Mouse (Mus musculus): Measurements from ENCODE around the gene Mvb12a. TPM values are rescaled to one million over a fixed set of nuclear protein-coding genes. Genes with fewer than 3 reads are reported as not detected.
"Not testable (repeated sequence)": the region's sequence is repeated elsewhere in the genome, so short reads cannot be mapped to it uniquely, and the experiment has no call there.

Gene Mvb12a
- polyA plus RNA-seq, 1 experiment from 2014 or later: 69.1 TPM

- H3K4me3 ChIP-seq (replicated peaks): peak overlapping the region; percentile 47
- WGBS: under 1% methylated on average over 61 of the region's 61 CpGs
- ATAC-seq (ENCODE audit: insufficient number of reproducible peaks, insufficient read depth, low FRiP score, low TSS enrichment, low read depth): peak; percentile 37; the same call in 1 of the 2 replicates
- H3K27me3 ChIP-seq: peaks cover 68% of the 10 kb centered on the region
- H3K36me3 ChIP-seq: no peaks in the 10 kb centered on the region
- no peak overlapping the region for H3K27ac ChIP-seq
- H3K9ac ChIP-seq (replicated peaks): peak overlapping the region; percentile 35; the same call in 1 of the 2 replicates
- no peaks in the 10 kb centered on the region for H3K9me3 ChIP-seq
- H3K4me1 ChIP-seq (replicated peaks): peaks cover 8% of the 10 kb centered on the region; the same call in 1 of the 2 replicates
- peak overlapping the region; percentile 75 for H3K4me2 ChIP-seq
Observed at GRCm38 (mm10) chr8:71507589-71508104, 35.1 kb upstream of the Mvb12a start.

- H3K4me2 ChIP-seq: peak overlapping the region; percentile 5
- H3K9me3 ChIP-seq: no peaks in the 10 kb centered on the region
- H3K27me3 ChIP-seq: peaks cover 68% of the 10 kb centered on the region
- H3K36me3 ChIP-seq: no peaks in the 10 kb centered on the region
- no peak overlapping the region for H3K9ac ChIP-seq (replicated peaks)
- no peak for ATAC-seq (ENCODE audit: insufficient number of reproducible peaks, insufficient read depth, low FRiP score, low TSS enrichment, low read depth)
- H3K4me1 ChIP-seq (replicated peaks): peaks cover 8% of the 10 kb centered on the region; the same call in 1 of the 2 replicates
- 66% methylated on average over 2 of the region's 2 CpGs for WGBS
- no peak overlapping the region for H3K27ac ChIP-seq
- peak overlapping the region; percentile 1; the same call in 1 of the 2 replicates for H3K4me3 ChIP-seq (replicated peaks)
Observed at GRCm38 (mm10) chr8:71509316-71509715, 33.4 kb upstream of the Mvb12a start.

- Histone ChIP-seq H3K4me3 (replicated peaks) (peak within 1 kb of the TSS; percentile 5), H3K27me3 (peaks cover 51% of the 10 kb centered on the region), H3K4me1 (replicated peaks) (peaks cover 8% of the 10 kb centered on the region; the same call in 1 of the 2 replicates), H3K36me3 (no peaks in the 10 kb centered on the region), H3K9ac (replicated peaks) (no peak within 1 kb of the TSS), H3K9me3 (no peaks in the 10 kb centered on the region), H3K4me2 (no peak within 1 kb of the TSS), H3K27ac (no peak within 1 kb of the TSS)
- no peak for ATAC-seq (ENCODE audit: insufficient number of reproducible peaks, insufficient read depth, low FRiP score, low TSS enrichment, low read depth)
- 60% methylated on average over 13 of the region's 14 CpGs for WGBS
Observed at GRCm38 (mm10) chr8:71511644-71512043, 31.1 kb upstream of the Mvb12a start, which contains the start of gene Plvap. Plvap (minus strand) TSS chr8:71511752.

GRCm38 (mm10) chr8:71513018-71513754, 29.5 kb upstream of the Mvb12a start:
- Histone ChIP-seq H3K9me3 (no peaks in the 10 kb centered on the region), H3K9ac (replicated peaks) (no peak overlapping the region), H3K36me3 (no peaks in the 10 kb centered on the region), H3K27me3 (peaks cover 35% of the 10 kb centered on the region), H3K4me2 (no peak overlapping the region), H3K27ac (no peak overlapping the region), H3K4me3 (replicated peaks) (no peak overlapping the region), H3K4me1 (replicated peaks) (no peaks in the 10 kb centered on the region)
- WGBS: 68% methylated on average over 15 of the region's 15 CpGs
- ATAC-seq (ENCODE audit: insufficient number of reproducible peaks, insufficient read depth, low FRiP score, low TSS enrichment, low read depth): no peak

- peaks cover 18% of the 10 kb centered on the region for H3K27me3 ChIP-seq
- no peak overlapping the region for H3K9ac ChIP-seq (replicated peaks)
- no peak overlapping the region for H3K27ac ChIP-seq
- 68% methylated on average over 5 of the region's 5 CpGs for WGBS
- H3K4me2 ChIP-seq: no peak overlapping the region
- ATAC-seq (ENCODE audit: insufficient number of reproducible peaks, insufficient read depth, low FRiP score, low TSS enrichment, low read depth): no peak
- H3K36me3 ChIP-seq: no peaks in the 10 kb centered on the region
- no peak overlapping the region for H3K4me3 ChIP-seq (replicated peaks)
- H3K4me1 ChIP-seq (replicated peaks): no peaks in the 10 kb centered on the region
- no peaks in the 10 kb centered on the region for H3K9me3 ChIP-seq
Observed at GRCm38 (mm10) chr8:71515043-71515442, 27.7 kb upstream of the Mvb12a start.

GRCm38 (mm10) chr8:71516786-71517185, 25.9 kb upstream of the Mvb12a start:
- ATAC-seq (ENCODE audit: insufficient number of reproducible peaks, insufficient read depth, low FRiP score, low TSS enrichment, low read depth): no peak
- Histone ChIP-seq H3K4me3 (replicated peaks) (no peak overlapping the region), H3K9ac (replicated peaks) (no peak overlapping the region), H3K9me3 (no peaks in the 10 kb centered on the region), H3K36me3 (no peaks in the 10 kb centered on the region), H3K27me3 (peaks cover under 1% of the 10 kb centered on the region; the same call in 1 of the 2 replicates), H3K4me2 (no peak overlapping the region), H3K27ac (no peak overlapping the region), H3K4me1 (replicated peaks) (0 out of 2 replicates have a peak, but pooled peaks cover 5% of the 10 kb centered on the region)
- 18% methylated on average over 6 of the region's 6 CpGs for whole genome bisulfite sequencing

- not testable (repeated sequence) for H3K27ac ChIP-seq; H3K4me1 ChIP-seq (replicated peaks); ATAC-seq (ENCODE audit: insufficient number of reproducible peaks, insufficient read depth, low FRiP score, low TSS enrichment, low read depth); H3K9me3 ChIP-seq; H3K4me3 ChIP-seq (replicated peaks); H3K4me2 ChIP-seq; H3K36me3 ChIP-seq; H3K9ac ChIP-seq (replicated peaks)
- 38% methylated on average over 10 of the region's 10 CpGs for WGBS
- peaks cover 20% of the 10 kb centered on the region for H3K27me3 ChIP-seq
Observed at GRCm38 (mm10) chr8:71519037-71519825, 23.5 kb upstream of the Mvb12a start.

- peaks cover 45% of the 10 kb centered on the region for H3K27me3 ChIP-seq
- peak overlapping the region; percentile 35 for H3K4me2 ChIP-seq
- no peaks in the 10 kb centered on the region for H3K9me3 ChIP-seq
- no peak overlapping the region for H3K27ac ChIP-seq
- H3K36me3 ChIP-seq: no peaks in the 10 kb centered on the region
- no peak overlapping the region for H3K4me3 ChIP-seq (replicated peaks)
- H3K4me1 ChIP-seq (replicated peaks): peaks cover 10% of the 10 kb centered on the region; the same call in 1 of the 2 replicates
- WGBS: 4% methylated on average over 17 of the region's 17 CpGs
- no peak overlapping the region; the same call in 1 of the 2 replicates for H3K9ac ChIP-seq (replicated peaks)
- peak; percentile 79; the same call in 1 of the 2 replicates for ATAC-seq (ENCODE audit: insufficient number of reproducible peaks, insufficient read depth, low FRiP score, low TSS enrichment, low read depth)
Observed at GRCm38 (mm10) chr8:71521634-71522033, 21.1 kb upstream of the Mvb12a start.

GRCm38 (mm10) chr8:71525226-71526050, 17.3 kb upstream of the Mvb12a start, which contains the start of gene Ccdc194:
Ccdc194 (minus strand) TSS chr8:71525711.
- Histone ChIP-seq H3K4me1 (replicated peaks) (peaks cover 13% of the 10 kb centered on the region; the same call in 1 of the 2 replicates), H3K27me3 (peaks cover 61% of the 10 kb centered on the region), H3K4me2 (peak within 1 kb of the TSS; percentile 44), H3K9ac (replicated peaks) (no peak within 1 kb of the TSS), H3K9me3 (no peaks in the 10 kb centered on the region), H3K36me3 (no peaks in the 10 kb centered on the region), H3K4me3 (replicated peaks) (peak within 1 kb of the TSS; percentile 28), H3K27ac (no peak within 1 kb of the TSS)
- 6% methylated on average over 46 of the region's 46 CpGs for WGBS
- no peak for ATAC-seq (ENCODE audit: insufficient number of reproducible peaks, insufficient read depth, low FRiP score, low TSS enrichment, low read depth)

GRCm38 (mm10) chr8:71526272-71526671, 16.4 kb upstream of the Mvb12a start:
- ATAC-seq (ENCODE audit: insufficient number of reproducible peaks, insufficient read depth, low FRiP score, low TSS enrichment, low read depth): no peak
- Histone ChIP-seq H3K27me3 (peaks cover 61% of the 10 kb centered on the region), H3K4me3 (replicated peaks) (no peak overlapping the region), H3K4me2 (no peak overlapping the region), H3K9me3 (no peaks in the 10 kb centered on the region), H3K4me1 (replicated peaks) (peaks cover 12% of the 10 kb centered on the region; the same call in 1 of the 2 replicates), H3K36me3 (no peaks in the 10 kb centered on the region), H3K9ac (replicated peaks) (no peak overlapping the region), H3K27ac (no peak overlapping the region)
- WGBS: 10% methylated on average over 6 of the region's 6 CpGs
